Mouse (Mus musculus): ENCODE results near the gene Wbp4. TPM values are rescaled to one million over a fixed set of nuclear protein-coding genes. Genes with fewer than 3 reads are reported as not detected.

Wbp4 gene
- polyA plus RNA-seq, 1 experiment from 2014 or later = 29.8 TPM

GRCm38 (mm10) chr14:79500756-79501155 lies 19.4 kb upstream of the Wbp4 start:
- Histone ChIP-seq H3K9ac (ENCODE audit: low read depth, low read length) (no peak overlapping the region), H3K4me3 (ENCODE audit: low read depth, low read length) (no peak overlapping the region), H3K4me2 (replicated peaks; ENCODE audit: low read depth) (no peak overlapping the region), H3K27ac (ENCODE audit: low read depth, low read length) (no peak overlapping the region), H3K9me3 (ENCODE audit: control insufficient read depth) (no peaks in the 10 kb centered on the region), H3K36me3 (ENCODE audit: control insufficient read depth, insufficient read depth) (no peaks in the 10 kb centered on the region; the same call in 1 of the 2 replicates), H3K27me3 (replicated peaks; ENCODE audit: control insufficient read depth, insufficient read depth, low read length) (no peaks in the 10 kb centered on the region), H3K4me1 (replicated peaks; ENCODE audit: control insufficient read depth, insufficient read depth, low read length) (peaks cover 3% of the 10 kb centered on the region; the same call in 1 of the 2 replicates)
- TF ChIP-seq CTCF (IDR thresholded peaks at IDR 0.05; ENCODE audit: low read depth) = no peak
- ATAC-seq = no peak
- 78% methylated on average over 4 of the region's 4 CpGs for WGBS

DNA sequence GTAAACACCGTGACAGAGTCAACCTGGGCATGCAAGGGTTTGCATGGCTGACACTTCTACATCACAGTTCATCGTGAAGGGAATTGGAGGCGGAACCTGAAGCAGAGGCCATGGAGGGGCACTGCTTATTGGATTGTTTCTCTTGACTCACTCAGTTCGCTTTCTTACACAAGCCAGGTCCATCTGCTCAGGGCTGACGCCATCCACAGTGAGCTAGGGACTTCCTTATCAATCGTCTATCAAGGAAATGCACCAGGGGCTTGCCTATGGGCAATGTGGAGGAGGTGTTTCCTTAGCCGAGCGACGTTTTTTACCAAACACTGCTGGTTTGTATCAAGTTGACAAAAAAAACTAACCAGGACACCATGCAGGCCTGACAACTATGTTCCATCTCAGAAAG lies 18.0 kb upstream of the Wbp4 start:
- no peaks in the 10 kb centered on the region; the same call in 1 of the 2 replicates for H3K36me3 ChIP-seq (ENCODE audit: control insufficient read depth, insufficient read depth)
- ATAC-seq = peak; percentile 24; the same call in 1 of the 2 replicates
- WGBS = 55% methylated on average over 9 of the region's 9 CpGs
- H3K4me2 ChIP-seq (replicated peaks; ENCODE audit: low read depth) = no peak overlapping the region
- H3K9ac ChIP-seq (ENCODE audit: low read depth, low read length) = no peak overlapping the region
- no peak for TF ChIP-seq CTCF (IDR thresholded peaks at IDR 0.05; ENCODE audit: low read depth)
- no peak overlapping the region for H3K27ac ChIP-seq (ENCODE audit: low read depth, low read length)
- no peaks in the 10 kb centered on the region for H3K9me3 ChIP-seq (ENCODE audit: control insufficient read depth)
- peaks cover 3% of the 10 kb centered on the region; the same call in 1 of the 2 replicates for H3K4me1 ChIP-seq (replicated peaks; ENCODE audit: control insufficient read depth, insufficient read depth, low read length)
- no peak overlapping the region for H3K4me3 ChIP-seq (ENCODE audit: low read depth, low read length)
- H3K27me3 ChIP-seq (replicated peaks; ENCODE audit: control insufficient read depth, insufficient read depth, low read length) = no peaks in the 10 kb centered on the region

GRCm38 (mm10) chr14:79494349-79494748 lies 13.0 kb upstream of the Wbp4 start:
- H3K36me3 ChIP-seq (ENCODE audit: control insufficient read depth, insufficient read depth) = no peaks in the 10 kb centered on the region; the same call in 1 of the 2 replicates
- no peaks in the 10 kb centered on the region for H3K4me1 ChIP-seq (replicated peaks; ENCODE audit: control insufficient read depth, insufficient read depth, low read length)
- H3K4me2 ChIP-seq (replicated peaks; ENCODE audit: low read depth) = no peak overlapping the region
- H3K27ac ChIP-seq (ENCODE audit: low read depth, low read length) = no peak overlapping the region
- ATAC-seq = peak; percentile 86
- no peaks in the 10 kb centered on the region for H3K9me3 ChIP-seq (ENCODE audit: control insufficient read depth)
- no peak overlapping the region for H3K9ac ChIP-seq (ENCODE audit: low read depth, low read length)
- TF ChIP-seq CTCF (IDR thresholded peaks at IDR 0.05; ENCODE audit: low read depth) = no peak
- no peaks in the 10 kb centered on the region for H3K27me3 ChIP-seq (replicated peaks; ENCODE audit: control insufficient read depth, insufficient read depth, low read length)
- no peak overlapping the region for H3K4me3 ChIP-seq (ENCODE audit: low read depth, low read length)
- whole genome bisulfite sequencing = 56% methylated on average over 6 of the region's 6 CpGs

GRCm38 (mm10) chr14:79490246-79490645 lies 8.9 kb upstream of the Wbp4 start:
- Histone ChIP-seq H3K4me3 (ENCODE audit: low read depth, low read length) (no peak overlapping the region), H3K4me2 (replicated peaks; ENCODE audit: low read depth) (no peak overlapping the region), H3K27ac (ENCODE audit: low read depth, low read length) (no peak overlapping the region), H3K4me1 (replicated peaks; ENCODE audit: control insufficient read depth, insufficient read depth, low read length) (peaks cover 14% of the 10 kb centered on the region; the same call in 1 of the 2 replicates), H3K27me3 (replicated peaks; ENCODE audit: control insufficient read depth, insufficient read depth, low read length) (no peaks in the 10 kb centered on the region), H3K36me3 (ENCODE audit: control insufficient read depth, insufficient read depth) (no peaks in the 10 kb centered on the region), H3K9ac (ENCODE audit: low read depth, low read length) (no peak overlapping the region), H3K9me3 (ENCODE audit: control insufficient read depth) (no peaks in the 10 kb centered on the region)
- ATAC-seq = no peak
- 56% methylated on average over 3 of the region's 3 CpGs for WGBS
- no peak for TF ChIP-seq CTCF (IDR thresholded peaks at IDR 0.05; ENCODE audit: low read depth)

- TF ChIP-seq CTCF (IDR thresholded peaks at IDR 0.05; ENCODE audit: low read depth) = no peak
- Histone ChIP-seq H3K27me3 (replicated peaks; ENCODE audit: control insufficient read depth, insufficient read depth, low read length) (no peaks in the 10 kb centered on the region), H3K27ac (ENCODE audit: low read depth, low read length) (0 out of 2 replicates have a peak overlapping the region, but pooled peaks have one; percentile 43), H3K4me1 (replicated peaks; ENCODE audit: control insufficient read depth, insufficient read depth, low read length) (peaks cover 14% of the 10 kb centered on the region; the same call in 1 of the 2 replicates), H3K4me3 (ENCODE audit: low read depth, low read length) (no peak overlapping the region), H3K4me2 (replicated peaks; ENCODE audit: low read depth) (peak overlapping the region; percentile 47), H3K36me3 (ENCODE audit: control insufficient read depth, insufficient read depth) (no peaks in the 10 kb centered on the region), H3K9ac (ENCODE audit: low read depth, low read length) (no peak overlapping the region), H3K9me3 (ENCODE audit: control insufficient read depth) (no peaks in the 10 kb centered on the region)
- WGBS = 47% methylated on average over 12 of the region's 12 CpGs
- no peak for ATAC-seq
These were observed 7.8 kb upstream of the Wbp4 start for GRCm38 (mm10) chr14:79489150-79489549.

DNA sequence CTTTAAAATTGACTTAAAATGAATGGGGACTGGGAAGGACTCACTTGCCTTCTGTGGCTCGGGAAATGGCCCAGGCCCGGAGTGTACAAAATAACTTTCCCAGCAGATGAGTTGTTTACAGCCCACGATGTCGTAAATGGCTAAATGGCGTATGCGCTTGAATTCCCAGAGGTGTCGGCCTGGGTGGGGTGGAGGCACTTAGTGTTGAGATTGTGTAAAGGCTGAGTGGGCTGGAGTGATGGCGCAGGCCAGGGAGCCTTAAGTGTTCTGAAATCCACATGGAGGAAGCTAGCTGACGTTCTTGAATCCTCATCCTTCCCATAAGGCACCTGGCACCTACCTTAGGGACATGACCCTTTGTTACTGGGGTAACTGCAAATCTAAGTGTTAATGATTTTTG lies 7.2 kb upstream of the Wbp4 start:
- H3K27ac ChIP-seq (ENCODE audit: low read depth, low read length) = peak overlapping the region; percentile 43; the same call in 1 of the 2 replicates
- H3K4me2 ChIP-seq (replicated peaks; ENCODE audit: low read depth) = peak overlapping the region; percentile 47; the same call in 1 of the 2 replicates
- no peaks in the 10 kb centered on the region for H3K27me3 ChIP-seq (replicated peaks; ENCODE audit: control insufficient read depth, insufficient read depth, low read length)
- WGBS = 36% methylated on average over 9 of the region's 9 CpGs
- H3K9me3 ChIP-seq (ENCODE audit: control insufficient read depth) = no peaks in the 10 kb centered on the region
- TF ChIP-seq CTCF (IDR thresholded peaks at IDR 0.05; ENCODE audit: low read depth) = no peak
- peaks cover 14% of the 10 kb centered on the region; the same call in 1 of the 2 replicates for H3K4me1 ChIP-seq (replicated peaks; ENCODE audit: control insufficient read depth, insufficient read depth, low read length)
- H3K36me3 ChIP-seq (ENCODE audit: control insufficient read depth, insufficient read depth) = no peaks in the 10 kb centered on the region
- H3K4me3 ChIP-seq (ENCODE audit: low read depth, low read length) = no peak overlapping the region
- no peak for ATAC-seq
- H3K9ac ChIP-seq (ENCODE audit: low read depth, low read length) = no peak overlapping the region

All from intestine, postnatal 0 days (tissue).